Mouse (Mus musculus): ENCODE data around the gene Hexim2. TPM values are rescaled to one million over a fixed set of nuclear protein-coding genes. Genes with fewer than 3 reads are reported as not detected.

Gene Hexim2
- 5.6 and 6.3 TPM in 2 replicates for polyA plus RNA-seq (2021; fragmentation: Nextera tagmentation)
- long read RNA-seq, experiment 1, transcript Hexim2-204 (2 exons, 370 nt) = major isoform, 5 of 17 reads
- long read RNA-seq, experiment 1, partial matches to known transcripts = 0 of 17 reads
- long read RNA-seq, experiment 1, other reads (novel, unspliced or antisense) = 4 of 17 reads
- long read RNA-seq, experiment 2, transcript Hexim2-204 (2 exons, 370 nt) = major isoform, 34 of 62 reads
- long read RNA-seq, experiment 2, transcript Hexim2-202 (3 exons, 1,221 nt) = minor isoform, 7 of 62 reads
- long read RNA-seq, experiment 2, transcript Hexim2-201 (3 exons, 1,910 nt) = minor isoform, 9 of 62 reads
- long read RNA-seq, experiment 2, partial matches to known transcripts = 1 of 62 reads
- long read RNA-seq, experiment 2, other reads (novel, unspliced or antisense) = 7 of 62 reads

GRCm38 (mm10) chr11:103131701-103132575 is at the start of gene Hexim2:
Hexim2 (plus strand) TSS chr11:103132429.

GRCm38 (mm10) chr11:103101481-103101865 is 30.8 kb upstream of the Hexim2 start, which contains the start of the genes Plcd3 and Acbd4:
Plcd3 (minus strand) TSS chr11:103101658.
Acbd4 (plus strand) TSS chr11:103101682.

GRCm38 (mm10) chr11:103116008-103116818 is 16.0 kb upstream of the Hexim2 start, which contains the start of gene Hexim1:
Hexim1 (plus strand) TSS chr11:103116231.

GRCm38 (mm10) chr11:103170494-103171285 is 38.5 kb downstream of the Hexim2 start, which contains the start of gene Fmnl1:
Fmnl1 (plus strand) TSS chr11:103171107.

Other genes starting within 250 kb of the Hexim2 start
- 0.18 TPM in 1 of 2 replicates, not detected in the other for gene Fam187a, start 247.3 kb upstream of the Hexim2 start, polyA plus RNA-seq (2021; fragmentation: Nextera tagmentation)
- gene Gfap, start 231.5 kb upstream of the Hexim2 start, polyA plus RNA-seq (2021; fragmentation: Nextera tagmentation) = 135 and 164 TPM in 2 replicates
- 0.04 TPM in 1 of 2 replicates, not detected in the other for gene Kif18b, start 207.3 kb upstream of the Hexim2 start, polyA plus RNA-seq (2021; fragmentation: Nextera tagmentation)
- 1.5 and 1.6 TPM in 2 replicates for gene C1ql1, start 185.7 kb upstream of the Hexim2 start, polyA plus RNA-seq (2021; fragmentation: Nextera tagmentation)
- gene Nmt1, start 104.2 kb upstream of the Hexim2 start, polyA plus RNA-seq (2021; fragmentation: Nextera tagmentation) = 331 and 373 TPM in 2 replicates
- gene Dcakd, start 104.1 kb upstream of the Hexim2 start, polyA plus RNA-seq (2021; fragmentation: Nextera tagmentation) = 30.5 and 36.4 TPM in 2 replicates
- 2.1 and 3.0 TPM in 2 replicates for gene Plcd3, start 30.8 kb upstream of the Hexim2 start, polyA plus RNA-seq (2021; fragmentation: Nextera tagmentation)
- gene Acbd4, start 30.7 kb upstream of the Hexim2 start, polyA plus RNA-seq (2021; fragmentation: Nextera tagmentation) = 42.3 and 42.4 TPM in 2 replicates
- gene Hexim1, start 16.2 kb upstream of the Hexim2 start, polyA plus RNA-seq (2021; fragmentation: Nextera tagmentation) = 8.4 and 9.1 TPM in 2 replicates
- 12.1 and 14.0 TPM in 2 replicates for gene Fmnl1, start 38.7 kb downstream of the Hexim2 start, polyA plus RNA-seq (2021; fragmentation: Nextera tagmentation)
- 1.5 and 2.3 TPM in 2 replicates for gene 1700023F06Rik, start 76.1 kb downstream of the Hexim2 start, polyA plus RNA-seq (2021; fragmentation: Nextera tagmentation)
- 0.18 and 0.45 TPM in 2 replicates for gene Spata32, start 86.0 kb downstream of the Hexim2 start, polyA plus RNA-seq (2021; fragmentation: Nextera tagmentation)
- 0.35 and 0.48 TPM in 2 replicates for gene Map3k14, start 135.0 kb downstream of the Hexim2 start, polyA plus RNA-seq (2021; fragmentation: Nextera tagmentation)
- 7.1 and 8.5 TPM in 2 replicates for gene Arhgap27, start 231.3 kb downstream of the Hexim2 start, polyA plus RNA-seq (2021; fragmentation: Nextera tagmentation)

Data from layer of hippocampus, adult 6 months (tissue).